Mouse (Mus musculus): ENCODE results near the gene Adamts13.

DNA sequence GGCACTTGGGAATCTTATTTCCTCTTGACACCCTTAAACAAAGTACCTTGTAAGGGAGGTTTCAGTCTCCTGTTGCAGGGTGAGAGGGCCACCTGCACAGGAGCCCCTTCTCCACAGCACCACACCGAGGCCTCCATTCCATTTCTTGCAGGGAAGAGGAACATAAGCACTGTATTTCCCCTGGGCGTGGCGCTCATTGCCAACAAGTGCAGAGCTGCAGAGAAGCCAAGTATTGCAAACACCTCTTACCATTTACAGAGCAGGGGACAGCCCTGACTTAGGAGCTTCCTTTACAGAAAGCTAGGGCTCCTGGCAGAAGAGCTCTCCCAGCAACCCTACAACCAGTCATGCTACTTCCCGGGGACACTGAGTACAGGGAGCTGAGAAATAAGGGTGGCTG lies 21.0 kb upstream of the Adamts13 start:
- no peak for TF ChIP-seq CHD2 (IDR thresholded peaks at IDR 0.05; ENCODE audit: low read depth, low read length)
- no peak for TF ChIP-seq ZC3H11A (IDR thresholded peaks at IDR 0.05; ENCODE audit: borderline replicate concordance, low read depth, low read length)
- no peak for TF ChIP-seq HCFC1 (IDR thresholded peaks at IDR 0.05; ENCODE audit: borderline replicate concordance, insufficient read depth, low read length)
- TF ChIP-seq MAFK (IDR thresholded peaks at IDR 0.05; ENCODE audit: insufficient read depth, low read depth, low read length): no peak
- TF ChIP-seq ZNF384 (IDR thresholded peaks at IDR 0.05; ENCODE audit: low read depth, low read length): no peak

Data from ES-E14 (cell line).